Mouse (Mus musculus): ENCODE data around the gene Clec4b2. TPM values are rescaled to one million over a fixed set of nuclear protein-coding genes. Genes with fewer than 3 reads are reported as not detected.
"Not testable (repeated sequence)": the region's sequence is repeated elsewhere in the genome, so short reads cannot be mapped to it uniquely, and the experiment has no call there.

The Clec4b2 gene
- not detected in 2 replicates for polyA plus RNA-seq (2015; fragmentation: Nextera tagmentation; extraction: Ambion mirVana)

DNA sequence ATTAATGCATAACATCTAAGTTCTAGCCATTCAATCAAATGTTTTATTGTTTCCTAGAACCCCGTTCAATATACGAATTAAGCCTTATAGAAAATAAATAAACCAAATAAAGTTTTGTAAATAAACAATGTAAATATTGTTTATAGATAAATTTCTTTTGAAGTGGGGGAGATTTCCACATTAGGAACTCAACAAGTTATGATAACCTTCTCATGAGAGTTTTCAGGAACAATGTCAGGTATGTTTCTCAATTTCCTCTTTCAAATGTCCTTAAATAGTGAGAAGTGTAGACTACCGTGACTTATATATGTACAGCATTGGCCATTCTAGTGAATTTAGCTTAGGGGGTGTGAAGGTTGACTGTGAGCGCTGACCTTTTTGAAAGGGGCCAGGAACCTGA, at the start of gene Clec4b2:
TSS of gene Clec4b2 (plus strand) at position 301 of the 400 bp plus-strand sequence.
- H3K4me1 ChIP-seq (replicated peaks; ENCODE audit: insufficient read depth, low read length), result no peaks in the 10 kb centered on the region
- DNase-seq (ENCODE audit: low spot score) (no peak), ATAC-seq (replicated peaks; ENCODE audit: low FRiP score, low read depth) (no peak)
- no peak within 1 kb of the TSS for H3K27ac ChIP-seq
- no peaks in the 10 kb centered on the region for H3K27me3 ChIP-seq (ENCODE audit: insufficient read depth, low read length)
- 86% methylated on average over 4 of the region's 4 CpGs for WGBS
- no peak for TF ChIP-seq CTCF (IDR thresholded peaks at IDR 0.05; ENCODE audit: low read depth)
- no peak within 1 kb of the TSS for H3K4me3 ChIP-seq (replicated peaks; ENCODE audit: low read depth, low read length)
- no peaks in the 10 kb centered on the region for H3K9me3 ChIP-seq (replicated peaks; ENCODE audit: low read length)
- no peak within 1 kb of the TSS for H3K9ac ChIP-seq (ENCODE audit: low read depth, low read length)
- no peaks in the 10 kb centered on the region for H3K36me3 ChIP-seq (ENCODE audit: insufficient read depth, low read length)
- no peak within 1 kb of the TSS for H3K4me2 ChIP-seq (ENCODE audit: low read length)

GRCm38 (mm10) chr6:123123195-123123594, 49.5 kb upstream of the Clec4b2 start:
- H3K36me3 ChIP-seq (ENCODE audit: insufficient read depth, low read length), result no peaks in the 10 kb centered on the region
- no peak overlapping the region for H3K9ac ChIP-seq (ENCODE audit: low read depth, low read length)
- H3K4me1 ChIP-seq (replicated peaks; ENCODE audit: insufficient read depth, low read length), result no peaks in the 10 kb centered on the region
- H3K4me3 ChIP-seq (replicated peaks; ENCODE audit: low read depth, low read length), result no peak overlapping the region
- TF ChIP-seq CTCF (IDR thresholded peaks at IDR 0.05; ENCODE audit: low read depth), result no peak
- WGBS, result 79% methylated on average over 3 of the region's 3 CpGs
- ATAC-seq (replicated peaks; ENCODE audit: low FRiP score, low read depth) (no peak), DNase-seq (ENCODE audit: low spot score) (peak; percentile 1)
- no peaks in the 10 kb centered on the region for H3K9me3 ChIP-seq (replicated peaks; ENCODE audit: low read length)
- no peak overlapping the region for H3K4me2 ChIP-seq (ENCODE audit: low read length)
- H3K27me3 ChIP-seq (ENCODE audit: insufficient read depth, low read length), result no peaks in the 10 kb centered on the region
- no peak overlapping the region for H3K27ac ChIP-seq

GRCm38 (mm10) chr6:123127173-123127572, 45.5 kb upstream of the Clec4b2 start:
- Histone ChIP-seq H3K27ac (no peak overlapping the region), H3K4me2 (ENCODE audit: low read length) (no peak overlapping the region), H3K36me3 (ENCODE audit: insufficient read depth, low read length) (no peaks in the 10 kb centered on the region), H3K4me3 (replicated peaks; ENCODE audit: low read depth, low read length) (no peak overlapping the region), H3K27me3 (ENCODE audit: insufficient read depth, low read length) (no peaks in the 10 kb centered on the region), H3K9me3 (replicated peaks; ENCODE audit: low read length) (no peaks in the 10 kb centered on the region), H3K9ac (ENCODE audit: low read depth, low read length) (no peak overlapping the region), H3K4me1 (replicated peaks; ENCODE audit: insufficient read depth, low read length) (no peaks in the 10 kb centered on the region)
- ATAC-seq (replicated peaks; ENCODE audit: low FRiP score, low read depth) (no peak), DNase-seq (ENCODE audit: low spot score) (no peak)
- no peak for TF ChIP-seq CTCF (IDR thresholded peaks at IDR 0.05; ENCODE audit: low read depth)
- 61% methylated on average over 1 of the region's 1 CpGs for WGBS

- H3K36me3 ChIP-seq (ENCODE audit: insufficient read depth, low read length); H3K27me3 ChIP-seq (ENCODE audit: insufficient read depth, low read length); H3K9me3 ChIP-seq (replicated peaks; ENCODE audit: low read length); DNase-seq (ENCODE audit: low spot score); H3K4me1 ChIP-seq (replicated peaks; ENCODE audit: insufficient read depth, low read length); H3K4me3 ChIP-seq (replicated peaks; ENCODE audit: low read depth, low read length); ATAC-seq (replicated peaks; ENCODE audit: low FRiP score, low read depth); H3K4me2 ChIP-seq (ENCODE audit: low read length); H3K27ac ChIP-seq; H3K9ac ChIP-seq (ENCODE audit: low read depth, low read length): not testable (repeated sequence)
- 67% methylated on average over 29 of the region's 29 CpGs for WGBS
These were observed 34.7 kb upstream of the Clec4b2 start for GRCm38 (mm10) chr6:123137766-123138526.

DNA sequence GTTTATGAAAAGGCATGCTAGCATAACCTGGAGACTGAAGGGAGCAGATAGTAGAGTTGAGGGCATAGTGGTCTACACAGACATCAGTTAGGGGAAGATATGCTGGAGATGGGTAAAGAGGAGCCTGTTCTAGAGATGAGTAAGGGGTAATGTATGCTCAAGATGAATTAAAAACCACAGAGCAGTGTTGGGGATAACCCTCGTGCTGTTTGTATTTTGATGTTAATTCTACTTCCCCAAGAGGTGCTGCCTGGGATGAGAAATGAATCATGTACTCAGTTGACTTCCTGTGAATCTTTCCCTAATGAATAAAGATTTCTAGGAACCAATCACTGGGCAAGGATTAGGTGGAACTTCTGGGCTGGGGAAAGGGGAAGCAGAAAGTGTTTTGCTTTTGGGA, 2.6 kb upstream of the Clec4b2 start:
- Histone ChIP-seq H3K4me3 (replicated peaks; ENCODE audit: low read depth, low read length) (no peak overlapping the region), H3K36me3 (ENCODE audit: insufficient read depth, low read length) (no peaks in the 10 kb centered on the region), H3K9me3 (replicated peaks; ENCODE audit: low read length) (no peaks in the 10 kb centered on the region), H3K27me3 (ENCODE audit: insufficient read depth, low read length) (no peaks in the 10 kb centered on the region), H3K27ac (no peak overlapping the region), H3K4me1 (replicated peaks; ENCODE audit: insufficient read depth, low read length) (no peaks in the 10 kb centered on the region), H3K4me2 (ENCODE audit: low read length) (no peak overlapping the region), H3K9ac (ENCODE audit: low read depth, low read length) (no peak overlapping the region)
- DNase-seq (ENCODE audit: low spot score) (no peak), ATAC-seq (replicated peaks; ENCODE audit: low FRiP score, low read depth) (no peak)
- 48% methylated on average over 1 of the region's 1 CpGs for WGBS
- no peak for TF ChIP-seq CTCF (IDR thresholded peaks at IDR 0.05; ENCODE audit: low read depth)

DNA sequence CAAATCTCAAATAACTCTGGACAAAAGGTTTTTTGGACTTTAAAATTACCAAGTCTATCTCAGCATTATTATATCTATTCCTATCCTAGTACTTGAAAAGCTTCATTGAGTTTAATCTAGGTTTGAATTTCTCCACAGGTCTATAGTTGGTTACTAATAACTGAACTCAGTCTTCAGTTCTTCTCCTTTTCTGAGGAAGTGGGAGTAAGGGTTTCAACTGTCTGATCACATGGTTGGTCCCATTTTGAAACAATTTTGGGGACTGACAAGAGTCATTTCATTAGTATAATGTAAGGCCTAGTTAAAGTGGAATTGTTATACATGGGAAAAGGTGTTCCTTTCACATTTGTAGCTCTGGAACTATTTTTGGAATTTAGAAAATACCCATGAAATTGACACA, 1.7 kb upstream of the Clec4b2 start:
- ATAC-seq (replicated peaks; ENCODE audit: low FRiP score, low read depth), result no peak
- no peak for TF ChIP-seq CTCF (IDR thresholded peaks at IDR 0.05; ENCODE audit: low read depth)
- Histone ChIP-seq H3K27ac (no peak overlapping the region), H3K27me3 (ENCODE audit: insufficient read depth, low read length) (no peaks in the 10 kb centered on the region), H3K4me3 (replicated peaks; ENCODE audit: low read depth, low read length) (no peak overlapping the region), H3K4me2 (ENCODE audit: low read length) (no peak overlapping the region), H3K4me1 (replicated peaks; ENCODE audit: insufficient read depth, low read length) (no peaks in the 10 kb centered on the region), H3K36me3 (ENCODE audit: insufficient read depth, low read length) (no peaks in the 10 kb centered on the region), H3K9ac (ENCODE audit: low read depth, low read length) (no peak overlapping the region), H3K9me3 (replicated peaks; ENCODE audit: low read length) (no peaks in the 10 kb centered on the region)
- DNase-seq (ENCODE audit: low spot score), result no peak

DNA sequence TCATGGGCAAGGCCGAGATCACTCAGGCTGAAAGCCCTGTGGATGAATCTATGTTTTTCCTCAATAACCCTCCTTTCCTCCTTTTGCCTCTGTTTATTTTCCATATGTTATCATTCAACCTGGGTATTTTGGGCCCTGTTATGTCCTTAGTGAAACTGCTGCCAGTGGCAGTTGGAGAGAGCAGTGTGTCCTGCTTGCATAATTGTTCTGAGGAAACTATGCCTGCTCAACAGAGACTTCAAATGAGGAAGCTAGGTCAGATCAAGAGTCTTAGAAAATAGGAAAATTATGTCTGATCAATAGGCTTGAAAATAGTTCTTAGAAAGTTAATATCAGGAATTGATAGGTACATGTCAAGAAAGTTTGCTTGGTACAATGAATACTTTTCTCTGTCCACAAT, 2.9 kb downstream of the Clec4b2 start:
- 78% methylated on average over 1 of the region's 1 CpGs for WGBS
- ATAC-seq (replicated peaks; ENCODE audit: low FRiP score, low read depth) (no peak), DNase-seq (ENCODE audit: low spot score) (no peak)
- Histone ChIP-seq H3K27ac (no peak overlapping the region), H3K27me3 (ENCODE audit: insufficient read depth, low read length) (no peaks in the 10 kb centered on the region), H3K4me3 (replicated peaks; ENCODE audit: low read depth, low read length) (no peak overlapping the region), H3K4me2 (ENCODE audit: low read length) (no peak overlapping the region), H3K9ac (ENCODE audit: low read depth, low read length) (no peak overlapping the region), H3K4me1 (replicated peaks; ENCODE audit: insufficient read depth, low read length) (no peaks in the 10 kb centered on the region), H3K9me3 (replicated peaks; ENCODE audit: low read length) (no peaks in the 10 kb centered on the region), H3K36me3 (ENCODE audit: insufficient read depth, low read length) (no peaks in the 10 kb centered on the region)
- no peak for TF ChIP-seq CTCF (IDR thresholded peaks at IDR 0.05; ENCODE audit: low read depth)

Measured in kidney, postnatal 0 days (tissue).